Mouse (Mus musculus): ENCODE results near the gene Glyat. TPM values are rescaled to one million over a fixed set of nuclear protein-coding genes. Genes with fewer than 3 reads are reported as not detected.

The Glyat gene
- polyA plus RNA-seq, 1 experiment: not detected

DNA sequence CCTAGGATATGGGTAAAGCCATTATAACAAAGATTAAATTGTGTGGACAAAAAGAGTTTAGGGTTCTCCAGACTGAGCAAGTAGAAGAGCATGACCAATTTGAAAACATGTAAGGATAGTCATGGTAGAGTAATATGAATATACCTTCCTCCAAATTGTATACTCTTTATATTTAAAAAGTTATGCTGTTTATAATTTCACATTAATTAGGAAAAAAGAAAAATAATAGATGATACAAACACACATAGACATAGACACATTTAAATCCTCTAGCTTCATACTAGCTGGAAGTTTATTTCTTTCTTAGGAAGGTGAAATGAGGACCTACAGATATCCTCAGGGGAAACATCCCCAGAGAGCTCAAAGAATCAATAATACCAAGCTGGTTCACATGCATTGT lies 37.0 kb downstream of the Glyat start, which contains the start of gene Olfr1442:
Gene Olfr1442, plus strand, starts transcription at position 301 of the 400 bp plus-strand sequence.
- Histone ChIP-seq H3K4me1 (ENCODE audit: control insufficient read depth) (no peaks in the 10 kb centered on the region), H3K4me3 (replicated peaks) (no peak within 1 kb of the TSS), H3K27me3 (ENCODE audit: control insufficient read depth) (no peaks in the 10 kb centered on the region), H3K9me3 (ENCODE audit: control insufficient read depth, low read length) (no peaks in the 10 kb centered on the region), H3K36me3 (ENCODE audit: control insufficient read depth) (no peaks in the 10 kb centered on the region)
- TF ChIP-seq GATA1 (IDR thresholded peaks at IDR 0.05; ENCODE audit: low read length) (no peak), TAL1 (IDR thresholded peaks at IDR 0.05; ENCODE audit: low read length) (no peak)

DNA sequence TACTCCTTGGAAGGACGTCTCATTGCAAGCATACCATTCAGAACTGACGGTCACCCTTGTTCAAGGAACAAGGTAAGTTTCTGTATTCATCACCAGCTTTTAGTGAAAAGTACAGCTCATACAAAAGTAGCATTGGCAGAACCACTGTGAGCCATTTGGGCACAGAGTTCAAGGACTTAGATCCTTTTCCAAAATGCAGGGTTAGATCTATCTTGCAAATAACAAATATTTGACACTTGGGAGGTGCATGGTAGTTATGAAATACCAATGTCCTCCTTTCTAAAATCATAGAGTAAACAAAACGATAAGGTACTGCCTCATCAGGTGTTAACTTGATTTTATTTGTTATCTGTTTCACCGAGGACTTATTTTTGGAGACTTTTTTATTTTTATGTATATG lies 37.9 kb downstream of the Glyat start:
- no peak overlapping the region for H3K4me3 ChIP-seq (replicated peaks)
- no peaks in the 10 kb centered on the region for H3K27me3 ChIP-seq (ENCODE audit: control insufficient read depth)
- TF ChIP-seq GATA1 (IDR thresholded peaks at IDR 0.05; ENCODE audit: low read length) (no peak), TAL1 (IDR thresholded peaks at IDR 0.05; ENCODE audit: low read length) (no peak)
- no peaks in the 10 kb centered on the region for H3K36me3 ChIP-seq (ENCODE audit: control insufficient read depth)
- no peaks in the 10 kb centered on the region for H3K4me1 ChIP-seq (ENCODE audit: control insufficient read depth)
- no peaks in the 10 kb centered on the region for H3K9me3 ChIP-seq (ENCODE audit: control insufficient read depth, low read length)

DNA sequence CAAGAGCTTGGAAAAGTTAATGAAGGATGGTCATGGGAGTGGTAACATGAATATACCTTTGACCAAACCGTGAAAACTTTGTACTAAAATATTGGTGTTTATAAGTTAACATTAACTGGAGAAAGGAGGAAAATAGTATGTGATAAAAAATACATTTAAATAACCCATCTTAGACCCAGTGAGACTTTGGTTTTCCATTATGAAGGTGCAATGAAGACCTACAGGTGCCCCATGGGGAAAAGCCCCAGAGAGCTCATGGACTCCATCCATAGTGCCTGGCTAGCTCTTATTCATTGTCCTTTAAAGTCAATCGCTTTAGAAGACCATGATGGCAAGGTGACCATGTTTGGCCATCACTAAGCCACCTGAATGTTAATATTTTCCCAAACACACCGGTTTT lies 44.7 kb downstream of the Glyat start, which contains the start of gene Olfr1443:
Gene Olfr1443, plus strand, starts transcription at position 301 of the 400 bp plus-strand sequence.
- no peaks in the 10 kb centered on the region for H3K27me3 ChIP-seq (ENCODE audit: control insufficient read depth)
- no peaks in the 10 kb centered on the region for H3K4me1 ChIP-seq (ENCODE audit: control insufficient read depth)
- no peak for TF ChIP-seq GATA1 (IDR thresholded peaks at IDR 0.05; ENCODE audit: low read length)
- TF ChIP-seq TAL1 (IDR thresholded peaks at IDR 0.05; ENCODE audit: low read length): no peak
- no peaks in the 10 kb centered on the region for H3K9me3 ChIP-seq (ENCODE audit: control insufficient read depth, low read length)
- H3K36me3 ChIP-seq (ENCODE audit: control insufficient read depth): no peaks in the 10 kb centered on the region
- H3K4me3 ChIP-seq (replicated peaks): no peak within 1 kb of the TSS

DNA sequence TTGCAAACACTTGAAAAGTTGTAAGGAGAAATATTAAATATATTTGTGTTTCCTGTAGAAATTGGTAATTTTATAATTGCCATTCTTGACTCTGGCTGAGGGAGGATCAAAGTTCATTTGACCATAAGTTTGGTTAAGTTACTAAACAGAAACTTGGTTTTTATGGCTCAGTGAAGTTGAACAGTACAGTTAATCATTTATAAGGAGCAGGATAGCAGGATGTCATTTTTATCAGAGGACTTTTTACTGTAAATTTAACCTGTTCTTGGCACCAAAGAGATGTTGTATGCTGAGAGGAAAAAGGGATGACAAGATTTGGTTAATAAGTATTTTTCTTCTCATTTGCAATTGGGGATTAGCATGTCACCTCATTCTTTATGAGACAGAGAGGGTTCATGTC lies 51.5 kb downstream of the Glyat start:
- Histone ChIP-seq H3K27me3 (ENCODE audit: control insufficient read depth) (no peaks in the 10 kb centered on the region), H3K4me1 (ENCODE audit: control insufficient read depth) (no peaks in the 10 kb centered on the region), H3K36me3 (ENCODE audit: control insufficient read depth) (no peaks in the 10 kb centered on the region), H3K9me3 (ENCODE audit: control insufficient read depth, low read length) (no peaks in the 10 kb centered on the region), H3K4me3 (replicated peaks) (no peak overlapping the region)
- TF ChIP-seq TAL1 (IDR thresholded peaks at IDR 0.05; ENCODE audit: low read length): no peak
- no peak for TF ChIP-seq GATA1 (IDR thresholded peaks at IDR 0.05; ENCODE audit: low read length)

DNA sequence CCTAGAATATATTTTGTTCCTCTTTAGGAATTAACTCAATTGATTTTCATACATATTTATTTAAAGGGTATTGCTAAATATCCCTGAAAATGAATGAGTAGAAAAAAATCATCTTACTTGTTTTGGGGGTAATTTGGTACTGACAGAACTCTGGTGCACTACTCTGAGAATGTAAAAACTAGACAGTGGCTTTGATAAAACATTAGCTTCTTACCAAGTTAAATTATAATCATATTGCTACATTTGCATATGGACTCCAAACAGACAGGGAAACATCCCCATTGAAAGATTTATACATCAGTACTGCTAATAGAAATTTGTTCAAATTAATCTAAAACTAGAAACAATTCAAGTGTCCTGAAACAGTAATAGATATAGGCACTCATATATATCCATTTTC lies 52.1 kb downstream of the Glyat start:
- H3K9me3 ChIP-seq (ENCODE audit: control insufficient read depth, low read length): no peaks in the 10 kb centered on the region
- H3K4me1 ChIP-seq (ENCODE audit: control insufficient read depth): no peaks in the 10 kb centered on the region
- H3K36me3 ChIP-seq (ENCODE audit: control insufficient read depth): no peaks in the 10 kb centered on the region
- H3K4me3 ChIP-seq (replicated peaks): no peak overlapping the region
- H3K27me3 ChIP-seq (ENCODE audit: control insufficient read depth): no peaks in the 10 kb centered on the region
- TF ChIP-seq GATA1 (IDR thresholded peaks at IDR 0.05; ENCODE audit: low read length): no peak
- no peak for TF ChIP-seq TAL1 (IDR thresholded peaks at IDR 0.05; ENCODE audit: low read length)

DNA sequence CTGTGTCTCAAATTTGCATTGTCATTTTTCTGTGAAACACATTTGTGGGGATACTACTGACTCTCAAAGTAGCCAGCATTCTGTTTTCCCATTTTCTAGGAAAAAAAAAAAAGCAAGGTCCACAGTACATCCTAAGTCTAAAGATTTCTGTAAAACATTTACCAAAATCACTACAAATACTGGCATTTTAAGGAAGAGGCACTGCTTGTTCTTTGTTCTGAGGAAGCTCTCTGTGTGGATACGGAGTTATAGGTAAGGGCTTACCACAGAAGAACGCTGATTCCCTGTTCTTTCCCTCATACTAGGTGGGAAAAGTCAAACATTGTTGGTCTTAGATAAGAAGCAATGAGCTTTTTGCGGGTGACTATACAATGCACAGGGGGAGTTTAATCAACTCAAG lies 62.5 kb downstream of the Glyat start, which contains the start of gene Keg1:
Gene Keg1, plus strand, starts transcription at position 197 of the 400 bp plus-strand sequence.
- Histone ChIP-seq H3K4me1 (ENCODE audit: control insufficient read depth) (no peaks in the 10 kb centered on the region), H3K9me3 (ENCODE audit: control insufficient read depth, low read length) (no peaks in the 10 kb centered on the region), H3K4me3 (replicated peaks) (no peak within 1 kb of the TSS), H3K36me3 (ENCODE audit: control insufficient read depth) (no peaks in the 10 kb centered on the region), H3K27me3 (ENCODE audit: control insufficient read depth) (no peaks in the 10 kb centered on the region)
- TF ChIP-seq TAL1 (IDR thresholded peaks at IDR 0.05; ENCODE audit: low read length) (no peak), GATA1 (IDR thresholded peaks at IDR 0.05; ENCODE audit: low read length) (no peak)

DNA sequence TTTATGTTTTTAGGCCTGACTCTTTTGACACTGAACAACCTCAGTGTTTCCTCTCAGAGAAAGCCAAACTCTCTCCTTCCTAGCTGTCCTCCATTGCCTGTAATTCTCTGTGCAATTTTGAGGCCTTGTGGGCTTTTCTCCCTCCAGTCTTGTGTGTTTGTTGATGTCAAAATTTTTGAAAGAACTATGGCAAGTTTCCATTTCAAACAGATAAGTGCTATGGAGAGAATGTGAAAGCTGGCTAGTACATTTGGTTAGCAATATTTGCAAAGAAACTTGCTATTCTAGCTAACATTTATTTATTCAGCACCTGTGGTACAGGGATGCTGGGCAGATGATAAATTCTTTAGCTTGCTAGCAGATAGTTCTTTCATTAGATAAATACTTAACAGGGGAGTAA lies 63.1 kb downstream of the Glyat start:
- H3K27me3 ChIP-seq (ENCODE audit: control insufficient read depth): no peaks in the 10 kb centered on the region
- H3K36me3 ChIP-seq (ENCODE audit: control insufficient read depth): no peaks in the 10 kb centered on the region
- H3K4me1 ChIP-seq (ENCODE audit: control insufficient read depth): no peaks in the 10 kb centered on the region
- no peak for TF ChIP-seq TAL1 (IDR thresholded peaks at IDR 0.05; ENCODE audit: low read length)
- no peak for TF ChIP-seq GATA1 (IDR thresholded peaks at IDR 0.05; ENCODE audit: low read length)
- no peak overlapping the region for H3K4me3 ChIP-seq (replicated peaks)
- no peaks in the 10 kb centered on the region for H3K9me3 ChIP-seq (ENCODE audit: control insufficient read depth, low read length)

Other genes starting within 250 kb of the Glyat start
- gene Olfr1440, start 246.0 kb upstream of the Glyat start, polyA plus RNA-seq (2012): not detected in 2 replicates
- gene Olfr1441, start 215.9 kb upstream of the Glyat start, polyA plus RNA-seq (2012): 0.02 TPM in 1 of 2 replicates, not detected in the other
- gene Pfpl, start 205.4 kb upstream of the Glyat start, polyA plus RNA-seq (2012): 0.02 TPM in 1 of 2 replicates, not detected in the other
- 0.02 and 0.03 TPM in 2 replicates for gene Mpeg1, start 172.5 kb upstream of the Glyat start, polyA plus RNA-seq (2012)
- 0.01 TPM in 2 replicates for gene Dtx4, start 131.9 kb upstream of the Glyat start, polyA plus RNA-seq (2012)
- 0.54 and 0.64 TPM in 2 replicates for gene Fam111a, start 87.6 kb upstream of the Glyat start, polyA plus RNA-seq (2012)
- not detected in 2 replicates for gene Gm4952, start 33.3 kb upstream of the Glyat start, polyA plus RNA-seq (2012)
- not detected in 2 replicates for gene Olfr1442, start 37.1 kb downstream of the Glyat start, polyA plus RNA-seq (2012)
- not detected in 2 replicates for gene Olfr1443, start 44.8 kb downstream of the Glyat start, polyA plus RNA-seq (2012)
- 0.07 TPM in 1 of 2 replicates, not detected in the other for gene Keg1, start 62.5 kb downstream of the Glyat start, polyA plus RNA-seq (2012)
- gene Cntf, start 132.3 kb downstream of the Glyat start, polyA plus RNA-seq (2012): 0.03 TPM in 1 of 2 replicates, not detected in the other
- gene Zfp91, start 162.8 kb downstream of the Glyat start, polyA plus RNA-seq (2012): 4.8 TPM in 2 replicates
- gene Lpxn, start 162.9 kb downstream of the Glyat start, polyA plus RNA-seq (2012): 0.02 TPM in 1 of 2 replicates, not detected in the other
- gene Gm5244, start 213.4 kb downstream of the Glyat start, polyA plus RNA-seq (2012): not detected in 2 replicates
- not detected in 2 replicates for gene Olfr1444, start 224.0 kb downstream of the Glyat start, polyA plus RNA-seq (2012)

Data from erythroblast, embryonic 14.5 days (primary cell).